Mouse (Mus musculus) cerebellum, adult 2 months (tissue): Measurements from ENCODE around the gene Mfsd12.

Source experiments
- CTCF ChIP-seq: fragments of 200-500 bp; IDR thresholded peaks from 2 replicates; pipeline ENCODE4 v1.5.1; 2011; ENCODE audit warnings: low read depth, mild to moderate bottlenecking, control low read depth, low read length, moderate library complexity, borderline replicate concordance; ENCODE audit not compliant: insufficient read depth
- POLR2A ChIP-seq: fragments of 200-500 bp; IDR thresholded peaks from 2 replicates; pipeline ENCODE4 v1.6.1; 2011; ENCODE audit warnings: low read length, control low read depth, borderline replicate concordance; ENCODE audit not compliant: insufficient read depth

DNA sequence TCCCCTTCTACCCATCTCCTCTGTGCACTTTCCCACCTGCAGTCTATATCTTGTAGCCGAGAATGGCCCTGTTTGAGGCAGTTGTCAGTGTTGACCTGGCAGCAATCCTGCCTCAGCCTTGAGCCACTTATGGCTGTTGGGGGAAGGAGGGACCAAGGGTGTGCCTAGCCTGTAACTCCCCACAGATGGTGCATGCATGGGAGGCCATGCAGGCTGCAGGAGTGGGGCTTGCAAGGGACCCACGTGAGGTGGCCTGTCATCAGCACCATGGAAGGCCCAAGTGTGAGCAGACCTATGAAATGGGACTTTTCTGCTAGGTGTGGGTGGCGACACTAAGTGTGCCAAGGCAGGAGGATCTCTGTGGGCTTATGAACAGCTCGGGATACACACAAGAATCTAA lies 7.8 kb downstream of the Mfsd12 start:
- TF ChIP-seq CTCF: no peak
- TF ChIP-seq POLR2A: no peak
